Mouse (Mus musculus) heart, postnatal 0 days (tissue): Measurements from ENCODE around the gene Bloc1s5. TPM values are rescaled to one million over a fixed set of nuclear protein-coding genes. Genes with fewer than 3 reads are reported as not detected.
A peak's percentile ranks its signal among the peaks of the same experiment; 100 is the strongest.

Experiments
- ATAC-seq: fragments of 200-750 bp; cut with Nextera tagmentation; 2 replicates; pipeline ENCODE4 v1.8.0; 2017; ENCODE audit warnings: low read depth, moderate number of reproducible peaks, moderate library complexity; ENCODE audit not compliant: insufficient read depth
- DNase-seq: peaks from one replicate; pipeline ENCODE4 v3.0.0-alpha.2; 2016; ENCODE audit warnings: low spot score
- H3K27ac ChIP-seq: fragments of 300-500 bp; sonication (generic); 2 replicates; pipeline ENCODE4 v1.5.1; 2014; ENCODE audit warnings: low read depth, mild to moderate bottlenecking
- H3K27me3 ChIP-seq: fragments of 300-500 bp; sonication (generic); 2 replicates; pipeline ENCODE4 v1.6.1; 2014; ENCODE audit warnings: low read length, mixed read lengths; ENCODE audit not compliant: control insufficient read depth, insufficient read depth
- H3K36me3 ChIP-seq: fragments of 300-500 bp; sonication (generic); replicated peaks from 2 replicates; pipeline ENCODE4 v1.6.1; 2014; ENCODE audit warnings: low read length, mixed read lengths; ENCODE audit not compliant: control insufficient read depth, insufficient read depth
- H3K4me1 ChIP-seq: fragments of 300-500 bp; sonication (generic); 2 replicates; pipeline ENCODE4 v1.6.1; 2014; ENCODE audit warnings: antibody characterized with exemption; ENCODE audit not compliant: control insufficient read depth, insufficient read depth
- H3K4me2 ChIP-seq: fragments of 300-500 bp; sonication (generic); 2 replicates; pipeline ENCODE4 v1.6.1; 2014; ENCODE audit warnings: low read depth, mild to moderate bottlenecking, low read length, moderate library complexity
- H3K4me3 ChIP-seq: fragments of 300-500 bp; sonication (generic); 2 replicates; pipeline ENCODE4 v1.5.1; 2014; ENCODE audit warnings: low read depth, low read length
- H3K9ac ChIP-seq: fragments of 300-500 bp; sonication (generic); replicated peaks from 2 replicates; pipeline ENCODE4 v1.6.1; 2014; ENCODE audit warnings: low read depth, low read length, mixed read lengths
- H3K9me3 ChIP-seq: fragments of 300-500 bp; sonication (generic); replicated peaks from 2 replicates; pipeline ENCODE4 v1.6.1; 2016; ENCODE audit warnings: low read length; ENCODE audit not compliant: control insufficient read depth
- CTCF ChIP-seq: IDR thresholded peaks from 2 replicates; pipeline ENCODE4 v1.5.1; 2016; ENCODE audit warnings: antibody characterized with exemption, control low read depth, low read depth
- EP300 ChIP-seq: IDR thresholded peaks from 2 replicates; pipeline ENCODE4 v1.6.1; 2016; ENCODE audit warnings: antibody characterized with exemption, low read depth
- WGBS: fragments of 180-500 bp; shearing (Covaris S2); extraction: QIAGEN DNeasy Blood & Tissue Kit; methylation state at CpG from one replicate; pipeline ENCODE4 v1.1.7; 2014; 5-methylcytosine and 5-hydroxymethylcytosine counted together
- polyA plus RNA-seq: library from polyadenylated mRNA; unstranded; fragments of >200 nt; fragmentation: Nextera tagmentation; extraction: Ambion mirVana; gene quantifications from 2 replicates; pipeline ENCODE4 v1.2.1, GENCODE M21; 2015
- total RNA-seq: library from RNA; depleted of rRNA; stranded (reverse); fragments of >200 nt; gene quantifications from 2 replicates; pipeline ENCODE4 v1.2.3, GENCODE M21; 2014; ENCODE audit warnings: low replicate concordance

Gene Bloc1s5
- total and polyA plus RNA-seq, 2 experiments from 2014 or later: 10.4 to 17.1 TPM

GRCm38 (mm10) chr13:38616887-38617286 lies 18.0 kb downstream of the Bloc1s5 start:
- WGBS: 46% methylated on average over 4 of the region's 4 CpGs
- no peaks in the 10 kb centered on the region for H3K4me1 ChIP-seq
- no peak for TF ChIP-seq EP300
- TF ChIP-seq CTCF: no peak
- peaks cover 13% of the 10 kb centered on the region for H3K36me3 ChIP-seq
- ATAC-seq (no peak), DNase-seq (no peak)
- no peaks in the 10 kb centered on the region for H3K27me3 ChIP-seq
- no peak overlapping the region for H3K9ac ChIP-seq
- no peak overlapping the region for H3K27ac ChIP-seq
- H3K9me3 ChIP-seq: no peaks in the 10 kb centered on the region
- H3K4me2 ChIP-seq: no peak overlapping the region
- H3K4me3 ChIP-seq: no peak overlapping the region

GRCm38 (mm10) chr13:38615656-38616055 lies 19.3 kb downstream of the Bloc1s5 start:
- Histone ChIP-seq H3K27me3 (no peaks in the 10 kb centered on the region), H3K9me3 (no peaks in the 10 kb centered on the region), H3K9ac (no peak overlapping the region), H3K4me3 (no peak overlapping the region), H3K36me3 (peaks cover 18% of the 10 kb centered on the region), H3K4me1 (no peaks in the 10 kb centered on the region), H3K4me2 (no peak overlapping the region), H3K27ac (no peak overlapping the region)
- TF ChIP-seq CTCF (no peak), EP300 (no peak)
- no peak for ATAC-seq
- 57% methylated on average over 5 of the region's 5 CpGs for WGBS
- no peak for DNase-seq

GRCm38 (mm10) chr13:38614298-38614697 lies 20.6 kb downstream of the Bloc1s5 start:
- Histone ChIP-seq H3K4me2 (peak overlapping the region; percentile 34), H3K36me3 (peaks cover 15% of the 10 kb centered on the region), H3K9ac (no peak overlapping the region), H3K27me3 (no peaks in the 10 kb centered on the region), H3K27ac (peak overlapping the region; percentile 41), H3K4me1 (0 out of 2 replicates have a peak, but pooled peaks cover 6% of the 10 kb centered on the region), H3K9me3 (no peaks in the 10 kb centered on the region), H3K4me3 (no peak overlapping the region)
- DNase-seq (peak; percentile 32), ATAC-seq (0 out of 2 replicates have a peak, but pooled peaks have one; percentile 14)
- 46% methylated on average over 5 of the region's 5 CpGs for WGBS
- TF ChIP-seq CTCF: no peak

GRCm38 (mm10) chr13:38613583-38613982 lies 21.3 kb downstream of the Bloc1s5 start:
- DNase-seq: no peak
- Histone ChIP-seq H3K9me3 (no peaks in the 10 kb centered on the region), H3K4me3 (no peak overlapping the region), H3K9ac (no peak overlapping the region), H3K27ac (no peak overlapping the region), H3K27me3 (no peaks in the 10 kb centered on the region), H3K4me2 (peak overlapping the region; percentile 34; the same call in 1 of the 2 replicates), H3K36me3 (peaks cover 15% of the 10 kb centered on the region), H3K4me1 (0 out of 2 replicates have a peak, but pooled peaks cover 6% of the 10 kb centered on the region)
- WGBS: 63% methylated on average over 8 of the region's 8 CpGs
- TF ChIP-seq CTCF: no peak
- no peak for TF ChIP-seq EP300
- ATAC-seq: no peak

GRCm38 (mm10) chr13:38612608-38613007 lies 22.3 kb downstream of the Bloc1s5 start:
- Histone ChIP-seq H3K9me3 (no peaks in the 10 kb centered on the region), H3K27ac (no peak overlapping the region), H3K4me3 (no peak overlapping the region), H3K9ac (no peak overlapping the region), H3K27me3 (no peaks in the 10 kb centered on the region), H3K4me2 (no peak overlapping the region), H3K36me3 (peaks cover 15% of the 10 kb centered on the region), H3K4me1 (0 out of 2 replicates have a peak, but pooled peaks cover 6% of the 10 kb centered on the region)
- DNase-seq (no peak), ATAC-seq (no peak)
- no peak for TF ChIP-seq CTCF
- TF ChIP-seq EP300: no peak
- WGBS: 87% methylated on average over 9 of the region's 9 CpGs

- Histone ChIP-seq H3K36me3 (peaks cover 15% of the 10 kb centered on the region), H3K4me3 (no peak overlapping the region), H3K4me2 (no peak overlapping the region), H3K9me3 (no peaks in the 10 kb centered on the region), H3K27ac (no peak overlapping the region), H3K27me3 (no peaks in the 10 kb centered on the region), H3K4me1 (0 out of 2 replicates have a peak, but pooled peaks cover 6% of the 10 kb centered on the region), H3K9ac (no peak overlapping the region)
- TF ChIP-seq CTCF (no peak), EP300 (no peak)
- ATAC-seq: no peak
- no peak for DNase-seq
- 94% methylated on average over 4 of the region's 4 CpGs for WGBS
Observed at GRCm38 (mm10) chr13:38612179-38612578, 22.7 kb downstream of the Bloc1s5 start.
